Mouse (Mus musculus): ENCODE data around the gene Ky. TPM values are rescaled to one million over a fixed set of nuclear protein-coding genes. Genes with fewer than 3 reads are reported as not detected.

Ky gene
- polyA plus RNA-seq, 1 experiment from 2014 or later = 0.92 TPM

GRCm38 (mm10) chr9:102553781-102554180 lies 48.2 kb downstream of the Ky start:
- Histone ChIP-seq H3K4me3 (replicated peaks; ENCODE audit: low read length) (no peak overlapping the region), H3K27me3 (ENCODE audit: control insufficient read depth, insufficient read depth, low read length) (no peaks in the 10 kb centered on the region), H3K4me2 (replicated peaks) (no peak overlapping the region), H3K27ac (no peak overlapping the region), H3K9me3 (ENCODE audit: control insufficient read depth, low read length) (no peaks in the 10 kb centered on the region), H3K36me3 (replicated peaks; ENCODE audit: control insufficient read depth, insufficient read depth) (no peaks in the 10 kb centered on the region), H3K4me1 (replicated peaks; ENCODE audit: control insufficient read depth, insufficient read depth, low read length) (no peaks in the 10 kb centered on the region), H3K9ac (no peak overlapping the region)
- DNase-seq (ENCODE audit: low spot score) (no peak), ATAC-seq (ENCODE audit: low FRiP score) (no peak)
- 89% methylated on average over 3 of the region's 3 CpGs for WGBS

- 96% methylated on average over 3 of the region's 3 CpGs for WGBS
- Histone ChIP-seq H3K36me3 (replicated peaks; ENCODE audit: control insufficient read depth, insufficient read depth) (no peaks in the 10 kb centered on the region), H3K9ac (no peak overlapping the region), H3K9me3 (ENCODE audit: control insufficient read depth, low read length) (no peaks in the 10 kb centered on the region), H3K27ac (no peak overlapping the region), H3K4me3 (replicated peaks; ENCODE audit: low read length) (no peak overlapping the region), H3K4me2 (replicated peaks) (no peak overlapping the region), H3K27me3 (ENCODE audit: control insufficient read depth, insufficient read depth, low read length) (no peaks in the 10 kb centered on the region), H3K4me1 (replicated peaks; ENCODE audit: control insufficient read depth, insufficient read depth, low read length) (no peaks in the 10 kb centered on the region)
- no peak for ATAC-seq (ENCODE audit: low FRiP score)
- DNase-seq (ENCODE audit: low spot score) = no peak
These were observed 52.9 kb downstream of the Ky start for GRCm38 (mm10) chr9:102558463-102558862.

DNA sequence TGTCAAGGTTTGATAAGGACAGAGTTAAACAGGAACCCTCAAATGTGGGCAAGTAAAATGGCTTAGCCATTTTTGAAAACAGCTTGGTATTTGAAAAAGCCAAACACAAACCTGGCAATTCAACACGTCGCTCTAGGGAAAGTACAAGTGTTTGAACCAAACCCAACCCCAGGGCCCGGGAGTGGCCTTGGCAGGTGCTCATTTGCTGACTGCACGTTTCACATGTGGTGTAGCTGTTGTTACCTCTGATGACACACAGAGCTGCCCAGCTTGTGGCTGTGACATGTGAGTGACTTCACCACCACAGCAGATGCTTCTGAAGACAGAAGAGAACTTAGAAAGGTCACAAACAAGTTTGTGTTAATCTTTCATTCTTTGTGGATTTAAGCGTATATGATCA lies 67.3 kb downstream of the Ky start:
- H3K9ac ChIP-seq = no peak overlapping the region
- WGBS = 85% methylated on average over 5 of the region's 5 CpGs
- H3K9me3 ChIP-seq (ENCODE audit: control insufficient read depth, low read length) = no peaks in the 10 kb centered on the region
- no peaks in the 10 kb centered on the region for H3K4me1 ChIP-seq (replicated peaks; ENCODE audit: control insufficient read depth, insufficient read depth, low read length)
- ATAC-seq (ENCODE audit: low FRiP score) = no peak
- no peak overlapping the region for H3K4me2 ChIP-seq (replicated peaks)
- no peak overlapping the region for H3K27ac ChIP-seq
- no peak overlapping the region for H3K4me3 ChIP-seq (replicated peaks; ENCODE audit: low read length)
- no peak for DNase-seq (ENCODE audit: low spot score)
- H3K36me3 ChIP-seq (replicated peaks; ENCODE audit: control insufficient read depth, insufficient read depth) = no peaks in the 10 kb centered on the region
- no peaks in the 10 kb centered on the region for H3K27me3 ChIP-seq (ENCODE audit: control insufficient read depth, insufficient read depth, low read length)

DNA sequence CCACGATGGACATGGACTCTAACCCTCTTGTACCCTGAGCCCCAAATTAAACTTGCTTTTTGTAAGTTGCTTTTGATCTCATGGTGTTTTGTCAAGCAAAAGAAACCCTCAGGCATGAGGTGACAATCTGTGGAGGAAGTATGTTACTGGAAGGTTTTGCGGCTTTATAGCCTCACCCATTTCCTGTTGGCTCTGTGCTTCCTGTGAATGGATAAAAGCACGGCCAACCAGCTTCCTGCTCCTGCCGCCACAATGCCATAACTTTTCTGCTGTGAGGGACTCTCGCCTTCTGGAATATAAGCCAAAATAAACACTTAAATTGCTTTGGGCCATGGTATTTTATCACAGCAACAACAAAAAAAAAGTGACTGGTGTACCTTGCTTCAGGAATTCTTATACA lies 71.9 kb downstream of the Ky start:
- Histone ChIP-seq H3K36me3 (replicated peaks; ENCODE audit: control insufficient read depth, insufficient read depth) (no peaks in the 10 kb centered on the region), H3K27ac (no peak overlapping the region), H3K4me1 (replicated peaks; ENCODE audit: control insufficient read depth, insufficient read depth, low read length) (no peaks in the 10 kb centered on the region), H3K4me2 (replicated peaks) (no peak overlapping the region), H3K9ac (no peak overlapping the region), H3K27me3 (ENCODE audit: control insufficient read depth, insufficient read depth, low read length) (no peaks in the 10 kb centered on the region), H3K9me3 (ENCODE audit: control insufficient read depth, low read length) (no peaks in the 10 kb centered on the region), H3K4me3 (replicated peaks; ENCODE audit: low read length) (no peak overlapping the region)
- DNase-seq (ENCODE audit: low spot score) (no peak), ATAC-seq (ENCODE audit: low FRiP score) (no peak)
- 82% methylated on average over 5 of the region's 5 CpGs for WGBS

- H3K4me1 ChIP-seq (replicated peaks; ENCODE audit: control insufficient read depth, insufficient read depth, low read length) = no peaks in the 10 kb centered on the region
- no peak overlapping the region for H3K9ac ChIP-seq
- peaks cover 16% of the 10 kb centered on the region for H3K36me3 ChIP-seq (replicated peaks; ENCODE audit: control insufficient read depth, insufficient read depth)
- WGBS = 70% methylated on average over 12 of the region's 12 CpGs
- H3K9me3 ChIP-seq (ENCODE audit: control insufficient read depth, low read length) = no peaks in the 10 kb centered on the region
- DNase-seq (ENCODE audit: low spot score) (no peak), ATAC-seq (ENCODE audit: low FRiP score) (no peak)
- no peak overlapping the region for H3K4me3 ChIP-seq (replicated peaks; ENCODE audit: low read length)
- H3K4me2 ChIP-seq (replicated peaks) = no peak overlapping the region
- no peak overlapping the region for H3K27ac ChIP-seq
- H3K27me3 ChIP-seq (ENCODE audit: control insufficient read depth, insufficient read depth, low read length) = no peaks in the 10 kb centered on the region
These were observed 76.4 kb downstream of the Ky start for GRCm38 (mm10) chr9:102581921-102582469.

DNA sequence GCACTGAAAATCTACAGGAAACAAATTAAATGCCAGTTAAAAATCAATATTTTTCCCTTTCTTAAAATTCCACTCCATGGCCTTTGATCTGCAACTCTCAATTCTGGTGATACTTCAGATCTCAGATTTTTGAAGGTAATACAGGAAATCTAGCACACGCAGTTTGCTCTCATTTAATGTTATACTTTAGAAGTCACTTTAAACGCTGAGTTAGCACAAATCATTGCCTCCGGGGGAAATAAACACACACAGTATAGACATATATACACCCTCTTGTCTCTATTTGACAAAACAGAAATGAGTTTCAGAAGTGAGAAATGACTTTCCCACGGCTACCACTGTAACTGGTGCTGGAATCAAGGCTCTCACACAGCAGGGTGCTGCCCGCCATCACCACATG lies 81.8 kb downstream of the Ky start:
- H3K27ac ChIP-seq = no peak overlapping the region
- 60% methylated on average over 5 of the region's 5 CpGs for WGBS
- peaks cover 27% of the 10 kb centered on the region for H3K36me3 ChIP-seq (replicated peaks; ENCODE audit: control insufficient read depth, insufficient read depth)
- no peak overlapping the region for H3K9ac ChIP-seq
- ATAC-seq (ENCODE audit: low FRiP score) (no peak), DNase-seq (ENCODE audit: low spot score) (no peak)
- H3K4me1 ChIP-seq (replicated peaks; ENCODE audit: control insufficient read depth, insufficient read depth, low read length) = no peaks in the 10 kb centered on the region
- H3K4me3 ChIP-seq (replicated peaks; ENCODE audit: low read length) = no peak overlapping the region
- no peaks in the 10 kb centered on the region for H3K27me3 ChIP-seq (ENCODE audit: control insufficient read depth, insufficient read depth, low read length)
- no peaks in the 10 kb centered on the region for H3K9me3 ChIP-seq (ENCODE audit: control insufficient read depth, low read length)
- no peak overlapping the region for H3K4me2 ChIP-seq (replicated peaks)

GRCm38 (mm10) chr9:102594667-102595393 lies 89.3 kb downstream of the Ky start:
- Histone ChIP-seq H3K9ac (no peak overlapping the region), H3K27me3 (ENCODE audit: control insufficient read depth, insufficient read depth, low read length) (no peaks in the 10 kb centered on the region), H3K4me2 (replicated peaks) (no peak overlapping the region), H3K9me3 (ENCODE audit: control insufficient read depth, low read length) (no peaks in the 10 kb centered on the region), H3K4me1 (replicated peaks; ENCODE audit: control insufficient read depth, insufficient read depth, low read length) (no peaks in the 10 kb centered on the region), H3K36me3 (replicated peaks; ENCODE audit: control insufficient read depth, insufficient read depth) (peaks cover 41% of the 10 kb centered on the region), H3K27ac (no peak overlapping the region), H3K4me3 (replicated peaks; ENCODE audit: low read length) (no peak overlapping the region)
- no peak for DNase-seq (ENCODE audit: low spot score)
- 37% methylated on average over 6 of the region's 6 CpGs for WGBS
- no peak for ATAC-seq (ENCODE audit: low FRiP score)

Other genes starting within 250 kb of the Ky start
- gene Ephb1, start 151.1 kb upstream of the Ky start, polyA plus RNA-seq (2014; fragmentation: Nextera tagmentation; extraction: Ambion mirVana) = 52.2 TPM in 2 replicates
- gene Anapc13, start 120.5 kb downstream of the Ky start, polyA plus RNA-seq (2014; fragmentation: Nextera tagmentation; extraction: Ambion mirVana) = 142 and 184 TPM in 2 replicates
- 31.3 and 35.7 TPM in 2 replicates for gene Cep63, start 120.8 kb downstream of the Ky start, polyA plus RNA-seq (2014; fragmentation: Nextera tagmentation; extraction: Ambion mirVana)
- gene Amotl2, start 210.9 kb downstream of the Ky start, polyA plus RNA-seq (2014; fragmentation: Nextera tagmentation; extraction: Ambion mirVana) = 54.1 and 56.8 TPM in 2 replicates